Mouse (Mus musculus) E14TG2a.4 (cell line): ENCODE data around the gene Sdcbp2.

Source experiments
- CTCF ChIP-seq: conservative IDR thresholded peaks from 2 replicates; pipeline ENCODE4 v1.5.1; 2014; ENCODE audit warnings: low read length
- NANOG ChIP-seq: IDR thresholded peaks from 2 replicates; pipeline ENCODE4 v1.6.1; 2014; ENCODE audit warnings: borderline replicate concordance, low read length, mixed read lengths
- POU5F1 ChIP-seq: IDR thresholded peaks from 2 replicates; pipeline ENCODE4 v1.6.1; 2014; ENCODE audit warnings: low read length, borderline replicate concordance

GRCm38 (mm10) chr2:151609974-151610373 is 37.6 kb downstream of the Sdcbp2 start:
- TF ChIP-seq CTCF (no peak), POU5F1 (no peak), NANOG (no peak)
